Mouse (Mus musculus): ENCODE results near the gene Sfxn5. TPM values are rescaled to one million over a fixed set of nuclear protein-coding genes. Genes with fewer than 3 reads are reported as not detected.

Sfxn5 gene
- polyA plus RNA-seq, 1 experiment, result 27.9 TPM

GRCm38 (mm10) chr6:85349246-85349645 is 16.0 kb upstream of the Sfxn5 start:
- no peaks in the 10 kb centered on the region for H3K4me1 ChIP-seq (ENCODE audit: control insufficient read depth, insufficient read depth, low read length)
- TF ChIP-seq CTCF (IDR thresholded peaks at IDR 0.05; ENCODE audit: control insufficient read depth, insufficient read depth, low read length), result no peak
- no peak for TF ChIP-seq POLR2A (IDR thresholded peaks at IDR 0.05; ENCODE audit: borderline replicate concordance, control insufficient read depth, low read depth, low read length)
- no peak overlapping the region for H3K27ac ChIP-seq (ENCODE audit: control insufficient read depth, insufficient read depth, low read depth, low read length, poor library complexity)
- 74% methylated on average over 7 of the region's 7 CpGs for WGBS
- H3K4me3 ChIP-seq (replicated peaks; ENCODE audit: control insufficient read depth, low read depth, low read length), result no peak overlapping the region

GRCm38 (mm10) chr6:85348133-85348532 is 14.9 kb upstream of the Sfxn5 start:
- no peak for TF ChIP-seq POLR2A (IDR thresholded peaks at IDR 0.05; ENCODE audit: borderline replicate concordance, control insufficient read depth, low read depth, low read length)
- TF ChIP-seq CTCF (IDR thresholded peaks at IDR 0.05; ENCODE audit: control insufficient read depth, insufficient read depth, low read length), result no peak
- Histone ChIP-seq H3K4me1 (ENCODE audit: control insufficient read depth, insufficient read depth, low read length) (no peaks in the 10 kb centered on the region), H3K4me3 (replicated peaks; ENCODE audit: control insufficient read depth, low read depth, low read length) (no peak overlapping the region), H3K27ac (ENCODE audit: control insufficient read depth, insufficient read depth, low read depth, low read length, poor library complexity) (no peak overlapping the region)
- WGBS, result 87% methylated on average over 11 of the region's 11 CpGs

- H3K4me1 ChIP-seq (ENCODE audit: control insufficient read depth, insufficient read depth, low read length), result no peaks in the 10 kb centered on the region
- 46% methylated on average over 6 of the region's 6 CpGs for WGBS
- TF ChIP-seq POLR2A (IDR thresholded peaks at IDR 0.05; ENCODE audit: borderline replicate concordance, control insufficient read depth, low read depth, low read length) (no peak), CTCF (IDR thresholded peaks at IDR 0.05; ENCODE audit: control insufficient read depth, insufficient read depth, low read length) (peak; percentile 83)
- no peak overlapping the region for H3K27ac ChIP-seq (ENCODE audit: control insufficient read depth, insufficient read depth, low read depth, low read length, poor library complexity)
- H3K4me3 ChIP-seq (replicated peaks; ENCODE audit: control insufficient read depth, low read depth, low read length), result no peak overlapping the region
Measured at GRCm38 (mm10) chr6:85346028-85346634, 12.9 kb upstream of the Sfxn5 start.

GRCm38 (mm10) chr6:85344929-85345328 is 11.7 kb upstream of the Sfxn5 start:
- no peak overlapping the region for H3K4me3 ChIP-seq (replicated peaks; ENCODE audit: control insufficient read depth, low read depth, low read length)
- no peaks in the 10 kb centered on the region for H3K4me1 ChIP-seq (ENCODE audit: control insufficient read depth, insufficient read depth, low read length)
- TF ChIP-seq CTCF (IDR thresholded peaks at IDR 0.05; ENCODE audit: control insufficient read depth, insufficient read depth, low read length) (no peak), POLR2A (IDR thresholded peaks at IDR 0.05; ENCODE audit: borderline replicate concordance, control insufficient read depth, low read depth, low read length) (no peak)
- no peak overlapping the region for H3K27ac ChIP-seq (ENCODE audit: control insufficient read depth, insufficient read depth, low read depth, low read length, poor library complexity)

GRCm38 (mm10) chr6:85343027-85343426 is 9.8 kb upstream of the Sfxn5 start:
- WGBS, result 92% methylated on average over 8 of the region's 8 CpGs
- H3K27ac ChIP-seq (ENCODE audit: control insufficient read depth, insufficient read depth, low read depth, low read length, poor library complexity), result no peak overlapping the region
- no peak for TF ChIP-seq CTCF (IDR thresholded peaks at IDR 0.05; ENCODE audit: control insufficient read depth, insufficient read depth, low read length)
- TF ChIP-seq POLR2A (IDR thresholded peaks at IDR 0.05; ENCODE audit: borderline replicate concordance, control insufficient read depth, low read depth, low read length), result no peak
- no peak overlapping the region for H3K4me3 ChIP-seq (replicated peaks; ENCODE audit: control insufficient read depth, low read depth, low read length)
- peaks cover 2% of the 10 kb centered on the region; the same call in 1 of the 2 replicates for H3K4me1 ChIP-seq (ENCODE audit: control insufficient read depth, insufficient read depth, low read length)

GRCm38 (mm10) chr6:85341814-85342501 is 8.7 kb upstream of the Sfxn5 start:
- TF ChIP-seq POLR2A (IDR thresholded peaks at IDR 0.05; ENCODE audit: borderline replicate concordance, control insufficient read depth, low read depth, low read length) (no peak), CTCF (IDR thresholded peaks at IDR 0.05; ENCODE audit: control insufficient read depth, insufficient read depth, low read length) (no peak)
- H3K27ac ChIP-seq (ENCODE audit: control insufficient read depth, insufficient read depth, low read depth, low read length, poor library complexity), result no peak overlapping the region; the same call in 1 of the 2 replicates
- no peak overlapping the region for H3K4me3 ChIP-seq (replicated peaks; ENCODE audit: control insufficient read depth, low read depth, low read length)
- WGBS, result 84% methylated on average over 13 of the region's 13 CpGs
- peaks cover 2% of the 10 kb centered on the region; the same call in 1 of the 2 replicates for H3K4me1 ChIP-seq (ENCODE audit: control insufficient read depth, insufficient read depth, low read length)

- Histone ChIP-seq H3K27ac (ENCODE audit: control insufficient read depth, insufficient read depth, low read depth, low read length, poor library complexity) (no peak overlapping the region), H3K4me3 (replicated peaks; ENCODE audit: control insufficient read depth, low read depth, low read length) (no peak overlapping the region), H3K4me1 (ENCODE audit: control insufficient read depth, insufficient read depth, low read length) (peaks cover 2% of the 10 kb centered on the region; the same call in 1 of the 2 replicates)
- WGBS, result 83% methylated on average over 12 of the region's 12 CpGs
- TF ChIP-seq CTCF (IDR thresholded peaks at IDR 0.05; ENCODE audit: control insufficient read depth, insufficient read depth, low read length), result no peak
- TF ChIP-seq POLR2A (IDR thresholded peaks at IDR 0.05; ENCODE audit: borderline replicate concordance, control insufficient read depth, low read depth, low read length), result no peak
Measured at GRCm38 (mm10) chr6:85340184-85340583, 7.0 kb upstream of the Sfxn5 start.

- peaks cover 2% of the 10 kb centered on the region; the same call in 1 of the 2 replicates for H3K4me1 ChIP-seq (ENCODE audit: control insufficient read depth, insufficient read depth, low read length)
- TF ChIP-seq POLR2A (IDR thresholded peaks at IDR 0.05; ENCODE audit: borderline replicate concordance, control insufficient read depth, low read depth, low read length), result no peak
- TF ChIP-seq CTCF (IDR thresholded peaks at IDR 0.05; ENCODE audit: control insufficient read depth, insufficient read depth, low read length), result peak; percentile 89
- no peak overlapping the region for H3K27ac ChIP-seq (ENCODE audit: control insufficient read depth, insufficient read depth, low read depth, low read length, poor library complexity)
- H3K4me3 ChIP-seq (replicated peaks; ENCODE audit: control insufficient read depth, low read depth, low read length), result no peak overlapping the region
- 48% methylated on average over 1 of the region's 1 CpGs for WGBS
Measured at GRCm38 (mm10) chr6:85339273-85339901, 6.2 kb upstream of the Sfxn5 start.

All from bone marrow, adult 2 months (tissue).